Mouse (Mus musculus): Measurements from ENCODE around the gene Cstad. TPM values are rescaled to one million over a fixed set of nuclear protein-coding genes. Genes with fewer than 3 reads are reported as not detected.

The Cstad gene
- total RNA-seq, 2 experiments from 2014 or later = 1.5 to 2.3 TPM

- intact Hi-C loops (cut with DNase I) = loop anchor here (5.0 kb wide), 1 partner anchor 185 kb away; the partner anchor contains the start of gene Ier5l
- no peak for DNase-seq
These were observed 62.1 kb downstream of the Cstad start for GRCm38 (mm10) chr2:30656711-30657555.

- intact Hi-C loops (cut with DNase I) = loop anchor here (2.0 to 5.0 kb wide), 3 partner anchors 51 to 217 kb away; partner anchors contain the start of gene Ier5l
- DNase-seq = no peak
These were observed 63.0 kb downstream of the Cstad start for GRCm38 (mm10) chr2:30657674-30658479.

GRCm38 (mm10) chr2:30658480-30658843 is 63.6 kb downstream of the Cstad start:
- peak; percentile 99 to 100 for DNase-seq
- intact Hi-C loops (cut with DNase I) = loop anchor here (2.0 to 5.0 kb wide), 3 partner anchors 50 to 218 kb away; partner anchors contain the start of gene Ier5l

Other genes with a start within 250 kb of the Cstad start
- gene Sh3glb2, start 235.7 kb upstream of the Cstad start, total RNA-seq (2021) = 10 to 100 TPM; 41.9 to 43.1 TPM
- gene Miga2, start 230.8 kb upstream of the Cstad start, total RNA-seq (2021) = 10 to 100 TPM; 62.9 to 69.4 TPM
- gene Dolpp1, start 202.8 kb upstream of the Cstad start, total RNA-seq (2021) = 1 to 10 TPM; 7.6 to 8.8 TPM
- 100 to 1,000 TPM; 496 to 534 TPM for gene Crat, start 179.2 kb upstream of the Cstad start, total RNA-seq (2021)
- 10 to 100 TPM; 82.9 to 85.1 TPM for gene Ptpa, start 179.0 kb upstream of the Cstad start, total RNA-seq (2021)
- 1 to 10 TPM; 4.6 to 5.6 TPM for gene Ier5l, start 120.8 kb upstream of the Cstad start, total RNA-seq (2021)
- gene 1700001O22Rik, start 208.6 kb downstream of the Cstad start, total RNA-seq (2021) = under 1 TPM; 0.67 to 0.76 TPM
- 10 to 100 TPM; 23.4 to 27.8 TPM for gene Ntmt1, start 212.8 kb downstream of the Cstad start, total RNA-seq (2021)
- 1 to 10 TPM; 7.3 to 8.1 TPM for gene Asb6, start 235.3 kb downstream of the Cstad start, total RNA-seq (2021)
- 1 to 10 TPM in 1 of 2 experiments, under 1 TPM in 1; 0.41 to 1.1 TPM for gene Prrx2, start 239.9 kb downstream of the Cstad start, total RNA-seq (2021)